Mouse (Mus musculus) hindbrain, embryonic 13.5 days (tissue): ENCODE measurements at regions not wholly inside any gene's neighbourhood (a gene's known extent, or its start where the extent isn't known, plus 50 kb on each side); places are given as distances from the start of the nearest gene placed in this dataset.

ENCODE experiments used
- ATAC-seq: fragments of 200-750 bp; cut with Nextera tagmentation; 2 replicates; pipeline ENCODE4 v1.8.0; 2017; ENCODE audit warnings: moderate TSS enrichment; ENCODE audit not compliant: low FRiP score
- H3K27ac ChIP-seq: fragments of 300-500 bp; sonication (generic); 2 replicates; pipeline ENCODE4 v1.5.1; 2015; ENCODE audit warnings: inconsistent platforms, mild to moderate bottlenecking, moderate library complexity
- H3K27me3 ChIP-seq: fragments of 300-500 bp; sonication (generic); 2 replicates; pipeline ENCODE4 v1.6.1; 2015; ENCODE audit warnings: mild to moderate bottlenecking, inconsistent platforms
- H3K36me3 ChIP-seq: fragments of 300-500 bp; sonication (generic); 2 replicates; pipeline ENCODE4 v1.6.1; 2015; ENCODE audit warnings: mild to moderate bottlenecking, inconsistent platforms
- H3K4me1 ChIP-seq: fragments of 300-500 bp; sonication (generic); replicated peaks from 2 replicates; pipeline ENCODE4 v1.6.1; 2015; ENCODE audit warnings: inconsistent platforms
- H3K4me2 ChIP-seq: fragments of 300-500 bp; sonication (generic); 2 replicates; pipeline ENCODE4 v1.6.1; 2015; ENCODE audit warnings: inconsistent platforms, mild to moderate bottlenecking, moderate library complexity
- H3K4me3 ChIP-seq: fragments of 300-500 bp; sonication (generic); 2 replicates; pipeline ENCODE4 v1.5.1; 2015; ENCODE audit warnings: mild to moderate bottlenecking, inconsistent platforms
- H3K9ac ChIP-seq: fragments of 300-500 bp; sonication (generic); 2 replicates; pipeline ENCODE4 v1.6.1; 2015; ENCODE audit warnings: mild to moderate bottlenecking, inconsistent platforms
- H3K9me3 ChIP-seq: fragments of 300-500 bp; sonication (generic); 2 replicates; pipeline ENCODE4 v1.6.1; 2016; ENCODE audit warnings: inconsistent platforms
- WGBS: fragments of 180-500 bp; shearing (Covaris S2); methylation state at CpG from one replicate; pipeline ENCODE4 v1.1.7; 2015; 5-methylcytosine and 5-hydroxymethylcytosine counted together

DNA sequence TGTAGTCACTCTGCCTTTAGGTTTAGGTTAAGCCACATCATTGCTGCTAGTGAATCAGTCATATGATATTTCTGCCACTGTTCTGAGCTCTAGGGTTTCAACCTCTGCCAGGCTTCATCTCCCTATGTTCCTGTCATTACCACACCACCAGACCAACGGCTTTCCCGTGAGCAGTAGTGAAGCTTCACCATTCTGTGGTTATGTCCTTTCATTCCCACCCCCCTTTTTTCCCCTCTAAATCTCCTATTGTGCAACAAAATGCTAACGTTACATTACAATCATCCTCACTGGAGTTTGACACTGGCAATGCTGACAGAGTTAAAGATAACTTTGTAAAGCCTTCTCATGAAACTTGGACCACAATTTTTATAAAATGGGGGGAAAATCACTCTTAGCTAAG lies 358.1 kb upstream of the Tle4 start:
- H3K9me3 ChIP-seq: no peaks in the 10 kb centered on the region
- H3K4me3 ChIP-seq: no peak overlapping the region
- H3K36me3 ChIP-seq: no peaks in the 10 kb centered on the region
- ATAC-seq: no peak
- H3K4me2 ChIP-seq: no peak overlapping the region
- H3K4me1 ChIP-seq: peaks cover 11% of the 10 kb centered on the region
- 19% methylated on average over 3 of the region's 3 CpGs for WGBS
- no peak overlapping the region for H3K9ac ChIP-seq
- no peak overlapping the region for H3K27ac ChIP-seq
- 0 out of 2 replicates have a peak, but pooled peaks cover 3% of the 10 kb centered on the region for H3K27me3 ChIP-seq

DNA sequence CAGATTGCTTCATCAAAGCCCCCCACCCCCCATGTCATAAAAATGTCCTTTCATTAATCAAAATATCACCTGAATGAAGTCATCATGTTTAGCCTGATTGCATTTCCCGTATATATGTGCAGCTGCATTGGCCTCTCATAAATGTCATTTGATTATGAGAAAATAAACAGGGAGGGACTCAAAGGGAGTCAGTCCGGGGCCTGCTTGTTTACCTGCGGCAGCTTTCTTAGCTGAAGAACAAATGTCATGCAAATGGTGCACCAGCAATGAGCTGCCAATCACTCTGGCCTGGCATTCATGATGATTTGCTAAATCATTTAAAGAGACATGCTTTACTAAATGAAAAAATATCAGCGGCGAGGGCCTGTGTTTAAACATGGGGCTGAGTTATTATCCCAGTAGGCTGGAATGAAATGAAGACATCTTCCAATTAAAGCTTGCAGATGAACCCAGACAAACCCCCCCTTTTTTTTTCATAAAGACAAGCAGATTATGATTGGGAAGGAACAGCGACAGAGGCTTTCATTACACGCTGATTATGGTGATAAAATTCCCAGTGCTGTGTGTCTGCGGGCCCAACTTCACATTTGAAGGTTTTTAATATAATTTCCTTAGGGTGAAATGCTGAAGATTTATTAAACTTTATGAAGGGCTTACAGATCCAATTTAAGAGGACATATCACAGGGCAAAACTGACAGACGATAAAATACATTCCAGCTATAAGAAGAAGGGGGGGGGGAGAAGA lies 342.5 kb upstream of the Tle4 start:
- Histone ChIP-seq H3K27ac (peak overlapping the region; percentile 35; the same call in 1 of the 2 replicates), H3K36me3 (no peaks in the 10 kb centered on the region), H3K9me3 (no peaks in the 10 kb centered on the region), H3K4me2 (no peak overlapping the region), H3K27me3 (no peaks in the 10 kb centered on the region), H3K4me1 (peaks cover 6% of the 10 kb centered on the region; the same call in 1 of the 2 replicates), H3K9ac (no peak overlapping the region), H3K4me3 (no peak overlapping the region)
- peak; percentile 63; the same call in 1 of the 2 replicates for ATAC-seq
- WGBS: 45% methylated on average over 9 of the region's 9 CpGs

- ATAC-seq: no peak
- Histone ChIP-seq H3K9me3 (no peaks in the 10 kb centered on the region), H3K4me1 (no peaks in the 10 kb centered on the region), H3K27ac (no peak overlapping the region), H3K4me2 (no peak overlapping the region), H3K36me3 (no peaks in the 10 kb centered on the region), H3K27me3 (no peaks in the 10 kb centered on the region), H3K9ac (no peak overlapping the region), H3K4me3 (no peak overlapping the region)
- WGBS: 65% methylated on average over 1 of the region's 1 CpGs
Measured at GRCm38 (mm10) chr19:14922238-14922637, 324.4 kb upstream of the Tle4 start.

DNA sequence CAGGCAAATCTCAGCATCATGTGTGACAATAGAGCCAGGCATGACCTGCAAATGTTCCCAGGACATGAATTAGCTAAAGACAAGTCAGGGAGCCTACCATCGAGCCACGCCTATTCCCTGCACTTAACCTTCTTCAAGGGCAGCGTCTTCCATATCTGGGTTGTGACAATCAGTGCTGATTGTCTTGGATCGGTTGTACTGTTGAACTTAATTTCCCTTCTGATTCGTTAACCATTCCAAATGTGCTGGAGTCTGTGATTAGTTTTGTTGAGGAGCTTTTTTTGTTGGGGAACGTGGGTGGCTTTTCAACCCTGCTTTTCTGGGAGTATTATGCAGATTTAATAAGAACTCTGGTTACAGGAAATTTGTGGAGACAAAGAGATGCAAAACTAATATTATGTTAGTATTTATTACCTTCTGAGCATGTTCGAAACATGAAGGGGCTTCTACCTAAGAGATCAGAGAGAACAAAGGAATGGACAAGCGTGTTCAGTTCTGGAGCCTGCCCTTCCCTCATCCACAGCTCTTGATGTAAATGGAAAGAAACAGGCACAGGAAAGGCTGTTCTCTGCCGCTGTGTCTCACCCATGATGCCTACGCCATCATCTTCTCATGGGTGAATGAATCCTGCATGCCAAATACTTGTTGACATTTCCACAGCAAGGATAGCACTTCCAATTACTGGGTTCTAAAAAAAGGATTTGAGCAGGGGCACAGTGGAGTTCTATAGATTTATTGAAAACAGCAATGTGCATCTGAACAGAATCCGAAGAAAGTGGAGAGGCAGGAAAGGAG lies 313.4 kb upstream of the Tle4 start:
- Histone ChIP-seq H3K27ac (no peak overlapping the region), H3K36me3 (no peaks in the 10 kb centered on the region), H3K27me3 (no peaks in the 10 kb centered on the region), H3K4me1 (no peaks in the 10 kb centered on the region), H3K4me3 (no peak overlapping the region), H3K9ac (no peak overlapping the region), H3K4me2 (no peak overlapping the region), H3K9me3 (no peaks in the 10 kb centered on the region)
- ATAC-seq: no peak
- WGBS: 91% methylated on average over 11 of the region's 11 CpGs

GRCm38 (mm10) chr19:14894875-14895274 lies 297.0 kb upstream of the Tle4 start:
- no peaks in the 10 kb centered on the region for H3K9me3 ChIP-seq
- H3K9ac ChIP-seq: no peak overlapping the region
- 92% methylated on average over 2 of the region's 2 CpGs for WGBS
- H3K36me3 ChIP-seq: no peaks in the 10 kb centered on the region
- H3K4me2 ChIP-seq: no peak overlapping the region
- no peak for ATAC-seq
- no peak overlapping the region for H3K27ac ChIP-seq
- no peak overlapping the region for H3K4me3 ChIP-seq
- peaks cover 27% of the 10 kb centered on the region for H3K4me1 ChIP-seq
- peaks cover 27% of the 10 kb centered on the region for H3K27me3 ChIP-seq

DNA sequence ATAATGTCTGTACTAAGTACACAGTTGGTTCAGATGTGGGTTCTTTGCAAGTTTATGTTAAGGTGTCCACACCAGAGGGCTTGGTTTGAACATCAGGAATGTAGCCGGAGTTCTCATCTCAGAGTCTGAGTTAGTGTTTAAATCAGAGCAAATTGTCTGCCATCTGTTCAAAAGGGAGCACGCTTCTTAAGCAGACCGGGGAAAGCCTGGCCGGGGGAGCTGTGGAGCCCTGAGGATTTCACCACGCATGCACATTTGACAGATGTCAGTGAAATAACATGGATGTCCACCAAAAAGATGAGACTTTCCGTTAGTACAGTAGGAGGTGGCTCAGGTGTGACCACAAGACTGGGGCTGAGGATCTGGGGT lies 294.5 kb upstream of the Tle4 start:
- H3K9me3 ChIP-seq: no peaks in the 10 kb centered on the region
- H3K27ac ChIP-seq: 0 out of 2 replicates have a peak overlapping the region, but pooled peaks have one; percentile 5
- 0 out of 2 replicates have a peak overlapping the region, but pooled peaks have one; percentile 8 for H3K4me2 ChIP-seq
- H3K4me3 ChIP-seq: no peak overlapping the region
- 23% methylated on average over 6 of the region's 6 CpGs for WGBS
- H3K9ac ChIP-seq: no peak overlapping the region
- H3K36me3 ChIP-seq: no peaks in the 10 kb centered on the region
- ATAC-seq: no peak
- peaks cover 25% of the 10 kb centered on the region for H3K27me3 ChIP-seq
- peaks cover 44% of the 10 kb centered on the region for H3K4me1 ChIP-seq

GRCm38 (mm10) chr19:14891689-14892389 lies 294.0 kb upstream of the Tle4 start:
- Histone ChIP-seq H3K4me1 (peaks cover 44% of the 10 kb centered on the region), H3K27me3 (peaks cover 26% of the 10 kb centered on the region), H3K4me3 (no peak overlapping the region), H3K36me3 (no peaks in the 10 kb centered on the region), H3K27ac (peak overlapping the region; percentile 88; the same call in 1 of the 2 replicates), H3K9ac (no peak overlapping the region), H3K9me3 (no peaks in the 10 kb centered on the region), H3K4me2 (peak overlapping the region; percentile 53)
- 13% methylated on average over 7 of the region's 8 CpGs for WGBS
- no peak for ATAC-seq

GRCm38 (mm10) chr19:14891090-14891428 lies 293.2 kb upstream of the Tle4 start:
- no peak for ATAC-seq

DNA sequence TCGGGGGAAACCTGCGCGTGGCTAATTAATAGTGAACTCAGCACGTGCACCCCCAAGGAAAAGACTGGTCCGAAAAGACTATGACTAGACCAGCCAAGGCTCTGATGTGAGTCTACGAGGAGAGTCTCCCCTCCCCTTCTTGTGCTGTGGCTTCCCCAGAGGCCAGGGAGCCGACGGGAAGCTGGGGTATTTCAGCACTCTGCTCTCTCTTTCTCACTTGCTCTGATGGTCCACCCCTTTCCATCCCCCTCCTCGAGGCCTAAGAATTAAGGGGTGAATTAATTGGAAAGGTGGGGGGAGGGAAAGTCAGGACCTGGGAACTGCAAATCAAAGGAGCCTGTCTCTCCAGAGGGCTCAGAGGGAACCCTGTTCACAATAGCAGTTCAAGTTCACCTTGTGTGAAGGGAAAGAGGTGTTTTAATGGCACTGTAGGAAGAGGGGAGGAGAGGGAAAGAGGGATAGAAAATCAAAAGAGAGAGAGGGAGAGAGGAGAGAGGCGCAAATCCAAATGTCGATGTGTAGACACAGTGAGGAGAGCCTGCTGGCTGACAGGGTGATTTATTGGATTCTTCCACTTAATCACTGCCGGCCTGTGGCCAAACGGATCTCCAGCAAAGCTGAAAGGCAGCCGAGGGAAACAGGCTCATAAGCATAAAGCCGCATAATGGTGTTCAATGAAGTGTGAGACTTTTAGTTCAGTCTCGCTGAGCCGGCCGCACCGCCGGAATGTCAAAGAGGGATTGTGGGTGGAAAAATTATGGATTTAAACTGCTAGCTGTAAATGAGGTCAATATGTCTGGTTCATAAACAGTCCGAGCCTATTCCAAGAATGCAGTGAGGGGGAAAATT lies 292.6 kb upstream of the Tle4 start:
- peak overlapping the region; percentile 88 for H3K27ac ChIP-seq
- H3K4me1 ChIP-seq: peaks cover 44% of the 10 kb centered on the region
- H3K27me3 ChIP-seq: peaks cover 27% of the 10 kb centered on the region
- H3K4me2 ChIP-seq: peak overlapping the region; percentile 53
- no peaks in the 10 kb centered on the region for H3K9me3 ChIP-seq
- no peaks in the 10 kb centered on the region for H3K36me3 ChIP-seq
- WGBS: 1% methylated on average over 21 of the region's 21 CpGs
- H3K4me3 ChIP-seq: peak overlapping the region; percentile 20
- ATAC-seq: peak; percentile 90
- H3K9ac ChIP-seq: peak overlapping the region; percentile 44; the same call in 1 of the 2 replicates

More at GRCm38 (mm10) chr19:14891090-14891428, 293.2 kb upstream of the Tle4 start:
- H3K4me3 ChIP-seq: peak overlapping the region; percentile 20
- peaks cover 44% of the 10 kb centered on the region for H3K4me1 ChIP-seq
- H3K9me3 ChIP-seq: no peaks in the 10 kb centered on the region
- H3K27me3 ChIP-seq: peaks cover 28% of the 10 kb centered on the region
- H3K27ac ChIP-seq: peak overlapping the region; percentile 88
- WGBS: 2% methylated on average over 9 of the region's 9 CpGs
- peak overlapping the region; percentile 53 for H3K4me2 ChIP-seq
- H3K36me3 ChIP-seq: no peaks in the 10 kb centered on the region
- peak overlapping the region; percentile 44; the same call in 1 of the 2 replicates for H3K9ac ChIP-seq

GRCm38 (mm10) chr19:14889794-14890193 lies 291.9 kb upstream of the Tle4 start:
- no peak for ATAC-seq
- Histone ChIP-seq H3K4me1 (peaks cover 44% of the 10 kb centered on the region), H3K4me2 (peak overlapping the region; percentile 53), H3K9ac (no peak overlapping the region), H3K4me3 (no peak overlapping the region), H3K27me3 (peaks cover 20% of the 10 kb centered on the region), H3K36me3 (no peaks in the 10 kb centered on the region), H3K27ac (peak overlapping the region; percentile 88), H3K9me3 (no peaks in the 10 kb centered on the region)
- WGBS: 20% methylated on average over 3 of the region's 3 CpGs

DNA sequence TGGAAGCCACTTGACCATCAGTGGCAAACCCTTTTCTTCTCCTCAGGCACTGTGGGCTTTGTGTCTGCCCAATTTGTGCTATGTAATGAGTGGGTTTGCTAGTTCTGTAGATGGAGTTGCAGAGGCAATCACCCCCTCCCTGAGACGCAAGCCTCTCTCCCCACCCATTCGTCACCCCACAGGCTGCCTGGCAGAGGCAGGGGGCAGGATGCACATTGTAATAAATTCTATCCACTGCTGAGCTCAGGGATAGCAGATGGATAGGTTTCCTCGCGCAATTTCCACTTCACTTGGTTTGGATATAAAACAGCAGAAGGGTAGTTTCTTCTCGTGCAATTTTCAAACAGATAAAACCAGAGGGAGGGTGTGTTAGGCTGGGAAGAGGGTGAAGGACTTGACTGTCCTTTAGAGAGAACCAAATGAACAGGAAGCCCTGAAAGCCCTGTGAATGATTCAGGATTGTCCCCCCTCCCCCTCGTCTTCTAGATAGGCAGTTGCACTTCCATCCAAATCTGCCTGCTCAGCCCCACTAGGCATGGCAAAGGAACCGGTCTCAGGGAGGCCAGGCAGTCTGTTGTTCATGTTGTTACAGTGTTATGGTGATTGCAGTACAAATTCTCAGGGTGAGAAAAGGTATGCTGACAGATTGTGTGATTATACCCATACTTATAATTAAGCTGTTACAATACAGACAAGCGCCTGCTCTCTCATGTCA lies 286.0 kb upstream of the Tle4 start:
- Histone ChIP-seq H3K4me3 (no peak overlapping the region), H3K4me2 (no peak overlapping the region), H3K9me3 (no peaks in the 10 kb centered on the region), H3K4me1 (peaks cover 20% of the 10 kb centered on the region), H3K27ac (peak overlapping the region; percentile 49; the same call in 1 of the 2 replicates), H3K36me3 (no peaks in the 10 kb centered on the region), H3K9ac (no peak overlapping the region), H3K27me3 (peaks cover 38% of the 10 kb centered on the region; the same call in 1 of the 2 replicates)
- 33% methylated on average over 8 of the region's 8 CpGs for WGBS
- peak; percentile 60; the same call in 1 of the 2 replicates for ATAC-seq
